Mouse (Mus musculus): ENCODE results near the gene Ate1.

DNA sequence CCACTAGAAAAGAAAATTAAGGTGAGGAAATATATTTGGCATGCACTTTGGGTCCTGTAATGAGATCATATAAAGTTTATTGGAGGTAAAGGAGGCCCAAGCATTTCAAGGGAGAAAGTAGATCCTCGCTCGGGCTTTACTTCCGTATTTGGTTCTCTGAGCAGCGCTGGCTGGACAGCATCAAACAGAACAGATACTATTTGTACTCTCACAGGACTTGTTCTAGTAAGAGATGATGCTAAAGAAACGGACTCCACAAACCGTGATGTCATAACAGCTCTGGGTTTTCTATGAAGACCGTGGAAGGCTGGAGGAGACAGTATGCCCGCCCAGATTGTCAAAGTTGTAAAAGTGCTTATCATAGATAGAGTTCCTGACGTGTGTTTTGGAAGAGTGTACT lies 7.1 kb upstream of the Ate1 start:
- TF ChIP-seq POLR2A (IDR thresholded peaks at IDR 0.05; ENCODE audit: insufficient read depth, low read depth, low read length) (no peak), CTCF (IDR thresholded peaks at IDR 0.05) (no peak), EP300 (IDR thresholded peaks at IDR 0.05; ENCODE audit: insufficient read depth, low read depth, low read length) (no peak)

Measured in heart, adult 2 months (tissue).